ENCODE assay signal across 8 mouse cellular contexts in genomic region chr9:114781526-114782212, GRCm38 (mm10). TPM values are rescaled to one million over a fixed set of nuclear protein-coding genes. Genes with fewer than 3 reads are reported as not detected.
DNase-seq lines count a peak whose midpoint lies in the region; ATAC-seq and TF ChIP-seq lines count a peak whose summit lies in the region.

TSS of gene Cmtm7 (minus strand) at chr9:114781856.

- ATAC-seq in intestine, embryonic 15.5 days: peak; percentile 94
- ATAC-seq in liver, postnatal 0 days: peak; percentile 83
- peak; percentile 84 for ATAC-seq in neural tube, embryonic 12.5 days (ENCODE audit: low FRiP score, low read depth)

- no peaks in the 10 kb centered on the region for H3K36me3 ChIP-seq in intestine, embryonic 15.5 days
- H3K36me3 ChIP-seq in liver, postnatal 0 days (replicated peaks; ENCODE audit: insufficient read depth, low read length): no peaks in the 10 kb centered on the region
- no peaks in the 10 kb centered on the region for H3K36me3 ChIP-seq in neural tube, embryonic 12.5 days

- no peak for TF ChIP-seq POLR2A in cortical plate, adult 2 months (IDR thresholded peaks at IDR 0.05; ENCODE audit: extremely low read depth, insufficient read depth, low read length)

- no peaks in the 10 kb centered on the region for H3K27me3 ChIP-seq in intestine, embryonic 15.5 days (replicated peaks)
- H3K27me3 ChIP-seq in liver, postnatal 0 days (ENCODE audit: insufficient read depth, low read length): no peaks in the 10 kb centered on the region
- no peaks in the 10 kb centered on the region for H3K27me3 ChIP-seq in neural tube, embryonic 12.5 days (replicated peaks)

- peak within 1 kb of the TSS; percentile 80 for H3K9ac ChIP-seq in intestine, embryonic 15.5 days
- peak within 1 kb of the TSS; percentile 81 for H3K9ac ChIP-seq in liver, postnatal 0 days (replicated peaks)
- peak within 1 kb of the TSS; percentile 72 for H3K9ac ChIP-seq in neural tube, embryonic 12.5 days

- no peak for TF ChIP-seq CTCF in cortical plate, adult 2 months (IDR thresholded peaks at IDR 0.05; ENCODE audit: extremely low read depth, insufficient read depth, low read length)
- TF ChIP-seq CTCF in liver, postnatal 0 days (IDR thresholded peaks at IDR 0.05; ENCODE audit: low read depth): no peak

- H3K9me3 ChIP-seq in intestine, embryonic 15.5 days: no peaks in the 10 kb centered on the region
- H3K9me3 ChIP-seq in liver, postnatal 0 days (ENCODE audit: low read length): no peaks in the 10 kb centered on the region
- no peaks in the 10 kb centered on the region for H3K9me3 ChIP-seq in neural tube, embryonic 12.5 days

- no peaks in the 10 kb centered on the region for H3K4me1 ChIP-seq in cortical plate, adult 2 months (ENCODE audit: control insufficient read depth, insufficient read depth, low read length)
- H3K4me1 ChIP-seq in intestine, embryonic 15.5 days (replicated peaks): peaks cover 11% of the 10 kb centered on the region
- peaks cover 24% of the 10 kb centered on the region for H3K4me1 ChIP-seq in liver, postnatal 0 days (ENCODE audit: insufficient read depth)
- peaks cover 23% of the 10 kb centered on the region for H3K4me1 ChIP-seq in neural tube, embryonic 12.5 days

- peak within 1 kb of the TSS; percentile 95 for H3K4me2 ChIP-seq in intestine, embryonic 15.5 days (replicated peaks)
- peak within 1 kb of the TSS; percentile 86 for H3K4me2 ChIP-seq in liver, postnatal 0 days (ENCODE audit: low read depth, low read length)
- peak within 1 kb of the TSS; percentile 93 for H3K4me2 ChIP-seq in neural tube, embryonic 12.5 days (replicated peaks)

- H3K4me3 ChIP-seq in cortical plate, adult 2 months (ENCODE audit: insufficient read depth, low read length): peak within 1 kb of the TSS; percentile 17
- H3K4me3 ChIP-seq in intestine, embryonic 15.5 days (replicated peaks): peak within 1 kb of the TSS; percentile 62
- peak within 1 kb of the TSS; percentile 65 for H3K4me3 ChIP-seq in liver, postnatal 0 days (ENCODE audit: low read depth, low read length)
- peak within 1 kb of the TSS; percentile 52 for H3K4me3 ChIP-seq in neural tube, embryonic 12.5 days

- TF ChIP-seq EP300 in liver, postnatal 0 days (IDR thresholded peaks at IDR 0.05; ENCODE audit: low read depth): no peak

- DNase-seq in layer of hippocampus, postnatal 10 days (ENCODE audit: low spot score in 2 of 2): peak; percentile 27 to 41
- DNase-seq in layer of hippocampus, postnatal 25 days (ENCODE audit: extremely low spot score in 1 of 2, low spot score in 1 of 2): no peak
- no peak for DNase-seq in gonadal fat pad, adult 2 months (ENCODE audit: low read depth)
- peak; percentile 84 for DNase-seq in liver, postnatal 0 days
- DNase-seq in testis, postnatal 14 days (ENCODE audit: low spot score): peak; percentile 48

- no peak within 1 kb of the TSS for H3K27ac ChIP-seq in cortical plate, adult 2 months (ENCODE audit: insufficient read depth, low read length)
- H3K27ac ChIP-seq in intestine, embryonic 15.5 days: peak within 1 kb of the TSS; percentile 83
- peak within 1 kb of the TSS; percentile 93 for H3K27ac ChIP-seq in liver, postnatal 0 days (ENCODE audit: low read depth)
- peak within 1 kb of the TSS; percentile 8; the same call in 1 of the 2 replicates for H3K27ac ChIP-seq in neural tube, embryonic 12.5 days

- 1% methylated on average over 54 of the region's 54 CpGs for WGBS in intestine, embryonic 15.5 days
- WGBS in liver, postnatal 0 days (ENCODE audit: insufficient replicate concordance): under 1% methylated on average over 50 of the region's 54 CpGs
- WGBS in neural tube, embryonic 12.5 days: 1% methylated on average over 54 of the region's 54 CpGs

RNA-seq across cellular contexts. Expression of gene Cmtm7, which starts in this region (rescaled TPM):
- total RNA-seq in layer of hippocampus, postnatal 10 days (2021): 1 to 10 TPM; 5.4 to 6.5 TPM
- 1 to 10 TPM; 4.9 to 5.1 TPM for total RNA-seq in layer of hippocampus, postnatal 25 days (2021)
- polyA plus RNA-seq in cortical plate, adult 2 months (2012; rRNA removed): 8.9 and 9.1 TPM in 2 replicates
- 46.4 and 56.3 TPM in 2 replicates for polyA plus RNA-seq in gonadal fat pad, adult 2 months (2012; rRNA removed)
- polyA plus RNA-seq in intestine, embryonic 15.5 days (2015; fragmentation: Nextera tagmentation; extraction: Ambion mirVana): 89.8 and 100 TPM in 2 replicates
- polyA plus RNA-seq in liver, postnatal 0 days (2015; fragmentation: Nextera tagmentation; extraction: Ambion mirVana): 57.7 and 58.2 TPM in 2 replicates
- 37.0 and 44.8 TPM in 2 replicates for polyA plus RNA-seq in neural tube, embryonic 12.5 days (2016; fragmentation: Nextera tagmentation; extraction: Ambion mirVana)

Comparison
In these comparisons a context has a peak if more than half of its experiments do, and no peak if none do; other contexts are left out.
1. DNase-seq: peak in layer of hippocampus, postnatal 10 days (2 of 2), liver, postnatal 0 days (single experiment) and testis, postnatal 14 days (single experiment); none in layer of hippocampus, postnatal 25 days (0 of 2) and gonadal fat pad, adult 2 months (single experiment).
2. Peak in every context shown above with its lines, with median percentiles within 50 percentile points of each other: H3K4me3 ChIP-seq, ATAC-seq, H3K4me2 ChIP-seq and H3K9ac ChIP-seq.